Mouse (Mus musculus) spleen, adult 2 months (tissue): ENCODE results near the gene Pde6h. TPM values are rescaled to one million over a fixed set of nuclear protein-coding genes. Genes with fewer than 3 reads are reported as not detected.

Experiments used
- DNase-seq, 2 experiments: peaks; one replicate each; pipeline versions ENCODE4 v3.0.0 to v3.0.0-alpha.2; 2012 to 2021; ENCODE audit warnings: low spot score in 2 of 2, low read depth in 1 of 2
- H3K27ac ChIP-seq: fragments of 200-500 bp; 2 replicates; pipeline ENCODE4 v1.5.1; 2012; ENCODE audit warnings: low read length, inconsistent platforms; ENCODE audit not compliant: insufficient read depth
- H3K27me3 ChIP-seq: fragments of 200-500 bp; 2 replicates; pipeline ENCODE4 v1.6.1; 2012; ENCODE audit warnings: mild to moderate bottlenecking, moderate library complexity, low read length, inconsistent platforms; ENCODE audit not compliant: control insufficient read depth, insufficient read depth
- H3K36me3 ChIP-seq: fragments of 200-500 bp; 2 replicates; pipeline ENCODE4 v1.6.1; 2012; ENCODE audit warnings: mild to moderate bottlenecking, low read length, inconsistent platforms; ENCODE audit not compliant: control insufficient read depth, insufficient read depth
- H3K4me1 ChIP-seq: fragments of 200-500 bp; 2 replicates; pipeline ENCODE4 v1.6.1; 2011; ENCODE audit warnings: inconsistent platforms; ENCODE audit not compliant: control insufficient read depth, insufficient read depth, insufficient read length
- H3K4me3 ChIP-seq: fragments of 200-500 bp; 2 replicates; pipeline ENCODE4 v1.5.1; 2011; ENCODE audit warnings: mild to moderate bottlenecking, inconsistent platforms; ENCODE audit not compliant: insufficient read depth, insufficient read length; ENCODE audit errors: extremely low read depth
- CTCF ChIP-seq: fragments of 200-500 bp; IDR thresholded peaks from 2 replicates; pipeline ENCODE4 v1.5.1; 2011; ENCODE audit warnings: mild to moderate bottlenecking, inconsistent platforms; ENCODE audit not compliant: insufficient read depth, insufficient read length, insufficient replicate concordance; ENCODE audit errors: extremely low read depth
- POLR2A ChIP-seq: fragments of 200-500 bp; IDR thresholded peaks from 2 replicates; pipeline ENCODE4 v1.6.1; 2011; ENCODE audit warnings: low read depth, low read length, inconsistent platforms
- WGBS: fragments of 180-500 bp; shearing (Covaris S2); methylation state at CpG from one replicate; pipeline ENCODE4 v1.1.7; 2018; 5-methylcytosine and 5-hydroxymethylcytosine counted together
- polyA plus RNA-seq: library from polyadenylated mRNA; depleted of rRNA; stranded (reverse); fragments of >200 nt; gene quantifications from 2 replicates; pipeline ENCODE4 v1.2.3, GENCODE M21; 2012

The Pde6h gene
- polyA plus RNA-seq, 1 experiment = 0.01 TPM

GRCm38 (mm10) chr6:136944511-136944910 lies 20.9 kb downstream of the Pde6h start:
- WGBS = 43% methylated on average over 8 of the region's 8 CpGs
- DNase-seq = no peak
- no peak overlapping the region for H3K4me3 ChIP-seq
- H3K27me3 ChIP-seq = no peaks in the 10 kb centered on the region
- H3K27ac ChIP-seq = peak overlapping the region; percentile 34; the same call in 1 of the 2 replicates
- no peaks in the 10 kb centered on the region for H3K36me3 ChIP-seq
- no peak for TF ChIP-seq POLR2A
- TF ChIP-seq CTCF = no peak
- H3K4me1 ChIP-seq = peaks cover 22% of the 10 kb centered on the region; the same call in 1 of the 2 replicates

- H3K4me1 ChIP-seq = peaks cover 22% of the 10 kb centered on the region; the same call in 1 of the 2 replicates
- H3K27ac ChIP-seq = peak overlapping the region; percentile 49; the same call in 1 of the 2 replicates
- TF ChIP-seq CTCF = no peak
- no peak for TF ChIP-seq POLR2A
- no peaks in the 10 kb centered on the region for H3K36me3 ChIP-seq
- no peaks in the 10 kb centered on the region for H3K27me3 ChIP-seq
- H3K4me3 ChIP-seq = no peak overlapping the region
- WGBS = 46% methylated on average over 5 of the region's 5 CpGs
- peak in 1 of 2 experiments; percentile 67 for DNase-seq
These were observed 22.6 kb downstream of the Pde6h start for GRCm38 (mm10) chr6:136946241-136946640.

- WGBS = 63% methylated on average over 9 of the region's 9 CpGs
- Histone ChIP-seq H3K4me3 (no peak overlapping the region), H3K27ac (no peak overlapping the region), H3K36me3 (no peaks in the 10 kb centered on the region), H3K27me3 (no peaks in the 10 kb centered on the region), H3K4me1 (peaks cover 22% of the 10 kb centered on the region; the same call in 1 of the 2 replicates)
- peak in 1 of 2 experiments; percentile 58 for DNase-seq
- TF ChIP-seq CTCF (no peak), POLR2A (no peak)
These were observed 23.3 kb downstream of the Pde6h start for GRCm38 (mm10) chr6:136946943-136947342.

GRCm38 (mm10) chr6:136947716-136948115 lies 24.1 kb downstream of the Pde6h start:
- TF ChIP-seq CTCF = no peak

GRCm38 (mm10) chr6:136950171-136950570 lies 26.5 kb downstream of the Pde6h start:
- 88% methylated on average over 2 of the region's 2 CpGs for WGBS
- Histone ChIP-seq H3K27me3 (no peaks in the 10 kb centered on the region), H3K27ac (no peak overlapping the region), H3K4me3 (no peak overlapping the region), H3K36me3 (no peaks in the 10 kb centered on the region), H3K4me1 (peaks cover 10% of the 10 kb centered on the region; the same call in 1 of the 2 replicates)
- DNase-seq = no peak
- TF ChIP-seq CTCF = no peak
- no peak for TF ChIP-seq POLR2A

More at GRCm38 (mm10) chr6:136947716-136948115, 24.1 kb downstream of the Pde6h start:
- Histone ChIP-seq H3K27me3 (no peaks in the 10 kb centered on the region), H3K27ac (no peak overlapping the region), H3K36me3 (no peaks in the 10 kb centered on the region), H3K4me3 (no peak overlapping the region), H3K4me1 (peaks cover 18% of the 10 kb centered on the region; the same call in 1 of the 2 replicates)
- no peak for DNase-seq
- WGBS = 82% methylated on average over 4 of the region's 4 CpGs

GRCm38 (mm10) chr6:136952930-136953329 lies 29.3 kb downstream of the Pde6h start:
- 82% methylated on average over 9 of the region's 9 CpGs for WGBS
- TF ChIP-seq CTCF (no peak), POLR2A (no peak)

GRCm38 (mm10) chr6:136954192-136954591 lies 30.6 kb downstream of the Pde6h start:
- Histone ChIP-seq H3K27ac (no peak overlapping the region), H3K36me3 (no peaks in the 10 kb centered on the region), H3K4me3 (no peak overlapping the region), H3K27me3 (no peaks in the 10 kb centered on the region), H3K4me1 (no peaks in the 10 kb centered on the region; the same call in 1 of the 2 replicates)
- no peak for DNase-seq
- WGBS = 89% methylated on average over 6 of the region's 6 CpGs
- TF ChIP-seq CTCF (no peak), POLR2A (no peak)

More at GRCm38 (mm10) chr6:136952930-136953329, 29.3 kb downstream of the Pde6h start:
- no peaks in the 10 kb centered on the region for H3K27me3 ChIP-seq
- DNase-seq = no peak
- no peak overlapping the region for H3K27ac ChIP-seq
- no peaks in the 10 kb centered on the region for H3K36me3 ChIP-seq
- H3K4me3 ChIP-seq = no peak overlapping the region
- H3K4me1 ChIP-seq = peaks cover 3% of the 10 kb centered on the region; the same call in 1 of the 2 replicates
